ENCODE assay signal across 7 mouse cellular contexts in the genomic region with DNA sequence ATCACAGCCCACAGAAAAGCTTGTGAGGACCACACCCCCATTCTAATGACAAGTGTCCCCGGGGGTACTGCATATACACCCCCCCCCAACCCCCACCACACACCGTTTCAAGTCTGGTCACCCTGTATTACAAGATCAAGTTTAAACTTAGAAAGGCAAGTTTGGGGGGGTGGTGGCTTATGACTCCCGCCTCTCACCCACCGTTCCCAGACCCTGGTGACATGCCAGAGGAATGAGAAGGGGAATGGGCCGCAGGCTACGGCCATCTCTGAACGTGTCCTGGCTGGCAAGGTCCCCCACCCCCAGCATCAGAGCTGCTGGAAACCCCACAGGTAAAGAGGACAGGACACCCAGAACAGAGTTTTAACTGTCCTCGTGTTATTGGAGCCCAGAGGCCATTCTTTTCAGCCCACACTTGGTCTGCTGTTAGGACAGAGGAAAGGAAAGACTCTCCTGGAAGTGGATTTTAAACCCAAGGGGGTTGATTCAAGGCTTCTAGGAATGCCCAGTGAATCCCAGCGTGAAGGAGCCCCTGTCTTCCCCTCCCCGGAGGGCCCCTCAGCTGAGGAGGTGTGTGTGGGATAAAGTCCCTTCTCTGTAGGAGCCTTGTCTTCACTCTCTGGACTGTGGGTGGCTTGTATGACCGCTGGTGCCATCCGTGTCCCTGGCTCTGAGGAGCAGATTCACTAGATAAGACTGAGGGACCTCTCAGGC. TPM values are rescaled to one million over a fixed set of nuclear protein-coding genes. Genes with fewer than 3 reads are reported as not detected.
DNase-seq lines count a peak whose midpoint lies in the region; ATAC-seq and TF ChIP-seq lines count a peak whose summit lies in the region.

No protein-coding gene starts in this region.

- H3K9ac ChIP-seq in lung, embryonic 15.5 days = peak overlapping the region; percentile 94
- peak overlapping the region; percentile 90 for H3K9ac ChIP-seq in embryonic facial prominence, embryonic 15.5 days
- H3K9ac ChIP-seq in intestine, postnatal 0 days (ENCODE audit: low read depth, low read length) = peak overlapping the region; percentile 88
- H3K9ac ChIP-seq in neural tube, embryonic 13.5 days = peak overlapping the region; percentile 94

- peak overlapping the region; percentile 70 for H3K4me2 ChIP-seq in lung, embryonic 15.5 days
- H3K4me2 ChIP-seq in embryonic facial prominence, embryonic 15.5 days (replicated peaks) = peak overlapping the region; percentile 69
- H3K4me2 ChIP-seq in intestine, postnatal 0 days (replicated peaks; ENCODE audit: low read depth) = peak overlapping the region; percentile 90
- peak overlapping the region; percentile 81 for H3K4me2 ChIP-seq in neural tube, embryonic 13.5 days

- H3K36me3 ChIP-seq in lung, embryonic 15.5 days = no peaks in the 10 kb centered on the region
- no peaks in the 10 kb centered on the region for H3K36me3 ChIP-seq in embryonic facial prominence, embryonic 15.5 days
- no peaks in the 10 kb centered on the region for H3K36me3 ChIP-seq in intestine, postnatal 0 days (ENCODE audit: control insufficient read depth, insufficient read depth)
- no peaks in the 10 kb centered on the region for H3K36me3 ChIP-seq in neural tube, embryonic 13.5 days

- H3K27ac ChIP-seq in lung, embryonic 15.5 days = peak overlapping the region; percentile 81
- H3K27ac ChIP-seq in embryonic facial prominence, embryonic 15.5 days (replicated peaks) = peak overlapping the region; percentile 84
- H3K27ac ChIP-seq in intestine, postnatal 0 days (ENCODE audit: low read depth, low read length) = peak overlapping the region; percentile 82
- peak overlapping the region; percentile 30; the same call in 1 of the 2 replicates for H3K27ac ChIP-seq in neural tube, embryonic 13.5 days (replicated peaks)

- H3K4me1 ChIP-seq in lung, embryonic 15.5 days = peaks cover 34% of the 10 kb centered on the region
- peaks cover 51% of the 10 kb centered on the region for H3K4me1 ChIP-seq in embryonic facial prominence, embryonic 15.5 days
- peaks cover 9% of the 10 kb centered on the region for H3K4me1 ChIP-seq in intestine, postnatal 0 days (replicated peaks; ENCODE audit: control insufficient read depth, insufficient read depth, low read length)
- peaks cover 38% of the 10 kb centered on the region for H3K4me1 ChIP-seq in neural tube, embryonic 13.5 days (replicated peaks)

- ATAC-seq in lung, embryonic 15.5 days (ENCODE audit: borderline replicate concordance, extremely low read depth, low FRiP score, low TSS enrichment) = 0 out of 2 replicates have a peak, but pooled peaks have one; percentile 6
- no peak for ATAC-seq in embryonic facial prominence, embryonic 15.5 days (ENCODE audit: insufficient number of reproducible peaks, low FRiP score, low TSS enrichment, low read depth)
- no peak for ATAC-seq in intestine, postnatal 0 days
- no peak; the same call in 1 of the 2 replicates for ATAC-seq in neural tube, embryonic 13.5 days (ENCODE audit: low read depth)
- ATAC-seq in monocyte, adult 5-6 weeks (replicated peaks; ENCODE audit: insufficient number of reproducible peaks, low FRiP score, low TSS enrichment, poor library complexity, severe bottlenecking) = no peak

- no peaks in the 10 kb centered on the region for H3K9me3 ChIP-seq in lung, embryonic 15.5 days
- no peaks in the 10 kb centered on the region for H3K9me3 ChIP-seq in embryonic facial prominence, embryonic 15.5 days (replicated peaks)
- H3K9me3 ChIP-seq in intestine, postnatal 0 days (ENCODE audit: control insufficient read depth) = no peaks in the 10 kb centered on the region
- no peaks in the 10 kb centered on the region for H3K9me3 ChIP-seq in neural tube, embryonic 13.5 days

- DNase-seq in lung, postnatal 14 days = no peak
- DNase-seq in layer of hippocampus, postnatal 10 days (ENCODE audit: low spot score in 2 of 2) = no peak

- 7% methylated on average over 12 of the region's 12 CpGs for WGBS in lung, embryonic 15.5 days
- WGBS in embryonic facial prominence, embryonic 15.5 days = 6% methylated on average over 12 of the region's 12 CpGs
- WGBS in intestine, postnatal 0 days = 13% methylated on average over 12 of the region's 12 CpGs
- 25% methylated on average over 12 of the region's 12 CpGs for WGBS in neural tube, embryonic 13.5 days

- no peaks in the 10 kb centered on the region for H3K27me3 ChIP-seq in lung, embryonic 15.5 days
- H3K27me3 ChIP-seq in embryonic facial prominence, embryonic 15.5 days = no peaks in the 10 kb centered on the region
- H3K27me3 ChIP-seq in intestine, postnatal 0 days (replicated peaks; ENCODE audit: control insufficient read depth, insufficient read depth, low read length) = no peaks in the 10 kb centered on the region
- no peaks in the 10 kb centered on the region for H3K27me3 ChIP-seq in neural tube, embryonic 13.5 days

- no peak for TF ChIP-seq CTCF in intestine, postnatal 0 days (IDR thresholded peaks at IDR 0.05; ENCODE audit: low read depth)

- H3K4me3 ChIP-seq in lung, embryonic 15.5 days = peak overlapping the region; percentile 91
- peak overlapping the region; percentile 95 for H3K4me3 ChIP-seq in embryonic facial prominence, embryonic 15.5 days (replicated peaks)
- peak overlapping the region; percentile 95 for H3K4me3 ChIP-seq in intestine, postnatal 0 days (ENCODE audit: low read depth, low read length)
- H3K4me3 ChIP-seq in neural tube, embryonic 13.5 days = peak overlapping the region; percentile 90

RNA-seq across cellular contexts. Expression of a gene that starts 0.9 kb away (rescaled TPM):
- 57.1 and 58.6 TPM in 2 replicates for polyA plus RNA-seq in lung, embryonic 15.5 days (2015; fragmentation: Nextera tagmentation; extraction: Ambion mirVana)
- polyA plus RNA-seq in embryonic facial prominence, embryonic 15.5 days (2015; fragmentation: Nextera tagmentation; extraction: Ambion mirVana) = 51.5 and 52.8 TPM in 2 replicates
- polyA plus RNA-seq in intestine, postnatal 0 days (2015; fragmentation: Nextera tagmentation; extraction: Ambion mirVana) = 65.1 and 71.1 TPM in 2 replicates
- 26.5 and 26.6 TPM in 2 replicates for polyA plus RNA-seq in neural tube, embryonic 13.5 days (2015; fragmentation: Nextera tagmentation; extraction: Ambion mirVana)
- 10 to 100 TPM; 30.0 to 30.8 TPM for total RNA-seq in layer of hippocampus, postnatal 10 days (2021)
- 85.9 to 113 TPM (median 106 TPM) in 3 replicates for total RNA-seq in monocyte, adult 5-6 weeks (2017)

RNA-seq across cellular contexts. Expression of a gene that starts 22.9 kb away (rescaled TPM):
- polyA plus RNA-seq in lung, embryonic 15.5 days (2015; fragmentation: Nextera tagmentation; extraction: Ambion mirVana) = 27.2 and 30.4 TPM in 2 replicates
- polyA plus RNA-seq in embryonic facial prominence, embryonic 15.5 days (2015; fragmentation: Nextera tagmentation; extraction: Ambion mirVana) = 29.2 and 32.8 TPM in 2 replicates
- 5.0 and 6.4 TPM in 2 replicates for polyA plus RNA-seq in intestine, postnatal 0 days (2015; fragmentation: Nextera tagmentation; extraction: Ambion mirVana)
- polyA plus RNA-seq in neural tube, embryonic 13.5 days (2015; fragmentation: Nextera tagmentation; extraction: Ambion mirVana) = 26.8 and 33.0 TPM in 2 replicates
- 10 to 100 TPM; 25.8 to 29.8 TPM for total RNA-seq in layer of hippocampus, postnatal 10 days (2021)
- total RNA-seq in monocyte, adult 5-6 weeks (2017) = 5.2 to 10.7 TPM (median 7.8 TPM) in 3 replicates

RNA-seq across cellular contexts. Expression of a gene that starts 41.4 kb away (rescaled TPM):
- 4.7 and 7.0 TPM in 2 replicates for polyA plus RNA-seq in lung, embryonic 15.5 days (2015; fragmentation: Nextera tagmentation; extraction: Ambion mirVana)
- polyA plus RNA-seq in embryonic facial prominence, embryonic 15.5 days (2015; fragmentation: Nextera tagmentation; extraction: Ambion mirVana) = not detected in 2 replicates
- 0.78 and 0.98 TPM in 2 replicates for polyA plus RNA-seq in intestine, postnatal 0 days (2015; fragmentation: Nextera tagmentation; extraction: Ambion mirVana)
- 0.95 TPM in 1 of 2 replicates, not detected in the other for polyA plus RNA-seq in neural tube, embryonic 13.5 days (2015; fragmentation: Nextera tagmentation; extraction: Ambion mirVana)
- total RNA-seq in layer of hippocampus, postnatal 10 days (2021) = not detected
- not detected in 3 replicates for total RNA-seq in monocyte, adult 5-6 weeks (2017)

RNA-seq across cellular contexts. Expression of a gene that starts 51.8 kb away (rescaled TPM):
- 1,589 and 1,600 TPM in 2 replicates for polyA plus RNA-seq in lung, embryonic 15.5 days (2015; fragmentation: Nextera tagmentation; extraction: Ambion mirVana)
- polyA plus RNA-seq in embryonic facial prominence, embryonic 15.5 days (2015; fragmentation: Nextera tagmentation; extraction: Ambion mirVana) = 1,780 and 1,815 TPM in 2 replicates
- polyA plus RNA-seq in intestine, postnatal 0 days (2015; fragmentation: Nextera tagmentation; extraction: Ambion mirVana) = 832 and 868 TPM in 2 replicates
- 767 and 869 TPM in 2 replicates for polyA plus RNA-seq in neural tube, embryonic 13.5 days (2015; fragmentation: Nextera tagmentation; extraction: Ambion mirVana)
- 100 to 1,000 TPM; 458 to 467 TPM for total RNA-seq in layer of hippocampus, postnatal 10 days (2021)
- 991 to 1,396 TPM (median 1,306 TPM) in 3 replicates for total RNA-seq in monocyte, adult 5-6 weeks (2017)

RNA-seq across cellular contexts. Expression of a gene that starts 57.6 kb away (rescaled TPM):
- polyA plus RNA-seq in lung, embryonic 15.5 days (2015; fragmentation: Nextera tagmentation; extraction: Ambion mirVana) = 35.6 and 40.0 TPM in 2 replicates
- polyA plus RNA-seq in embryonic facial prominence, embryonic 15.5 days (2015; fragmentation: Nextera tagmentation; extraction: Ambion mirVana) = 36.2 and 36.4 TPM in 2 replicates
- polyA plus RNA-seq in intestine, postnatal 0 days (2015; fragmentation: Nextera tagmentation; extraction: Ambion mirVana) = 9.3 and 9.6 TPM in 2 replicates
- polyA plus RNA-seq in neural tube, embryonic 13.5 days (2015; fragmentation: Nextera tagmentation; extraction: Ambion mirVana) = 36.5 and 39.3 TPM in 2 replicates
- 10 to 100 TPM; 76.4 to 96.2 TPM for total RNA-seq in layer of hippocampus, postnatal 10 days (2021)
- 16.9 to 37.5 TPM (median 22.8 TPM) in 3 replicates for total RNA-seq in monocyte, adult 5-6 weeks (2017)

Comparison
In these comparisons a context has a peak if more than half of its experiments do, and no peak if none do; other contexts are left out.
1. H3K27ac ChIP-seq: peak in every context shown above with its lines; median percentile 84 in embryonic facial prominence, embryonic 15.5 days; 82 in intestine, postnatal 0 days; 81 in lung, embryonic 15.5 days; 30 in neural tube, embryonic 13.5 days.